Mouse (Mus musculus) effector memory CD4-positive, alpha-beta T cell, adult 5 months (primary cell): ENCODE results near the gene Gm9602. TPM values are rescaled to one million over a fixed set of nuclear protein-coding genes. Genes with fewer than 3 reads are reported as not detected.

Experiments used
- polyA plus RNA-seq: library from polyadenylated mRNA; unstranded; fragments of 100-300 nt; shearing (Covaris generic); gene quantifications from one replicate; pipeline ENCODE4 v1.2.1, GENCODE M21; 2017

Gene Gm9602
- not detected for polyA plus RNA-seq

DNA sequence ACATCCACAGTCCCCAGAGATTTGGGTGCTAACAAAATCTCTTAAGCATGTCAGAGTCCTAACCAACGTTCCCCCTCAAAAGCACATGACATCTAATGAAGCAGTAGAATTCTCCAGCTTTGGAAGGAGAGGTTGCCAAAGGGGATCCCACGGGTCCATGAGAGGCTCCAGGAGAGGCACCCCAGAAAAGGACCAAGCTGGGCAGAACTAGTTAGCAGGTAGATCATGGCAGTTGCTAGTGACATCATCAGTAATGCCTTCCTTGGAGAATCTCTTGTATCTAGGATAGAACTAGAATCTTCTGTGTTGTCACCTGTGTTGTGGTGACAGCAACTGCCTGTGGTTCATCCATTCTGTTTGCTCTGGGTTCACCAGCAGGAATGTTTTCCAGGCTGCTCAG lies at the start of gene Gm9602:
TSS of gene Gm9602 (plus strand) at position 301 of the 400 bp plus-strand sequence.

Other genes with a start within 250 kb of the Gm9602 start
- gene Gm3047, start 220.9 kb upstream of the Gm9602 start, polyA plus RNA-seq, result not detected
- gene Gm8159, start 144.0 kb upstream of the Gm9602 start, polyA plus RNA-seq, result not detected
- gene Gm3239, start 112.1 kb upstream of the Gm9602 start, polyA plus RNA-seq, result not detected
- gene Gm7876, start 67.1 kb upstream of the Gm9602 start, polyA plus RNA-seq, result not detected
- 0.21 TPM for gene Gm3252, start 49.6 kb upstream of the Gm9602 start, polyA plus RNA-seq
- gene Gm3269, start 61.8 kb downstream of the Gm9602 start, polyA plus RNA-seq, result not detected
- gene Gm3264, start 79.2 kb downstream of the Gm9602 start, polyA plus RNA-seq, result not detected
- gene Gm3278, start 116.1 kb downstream of the Gm9602 start, polyA plus RNA-seq, result not detected
- not detected for gene Gm8297, start 207.6 kb downstream of the Gm9602 start, polyA plus RNA-seq
- not detected for gene Gm3298, start 239.6 kb downstream of the Gm9602 start, polyA plus RNA-seq